Mouse (Mus musculus) 3T3-L1 (cell line): ENCODE measurements around the gene Wscd1.
"Not testable (repeated sequence)": the region's sequence is repeated elsewhere in the genome, so short reads cannot be mapped to it uniquely, and the experiment has no call there.

ENCODE experiments used
- DNase-seq: peaks from one replicate; pipeline ENCODE4 v3.0.0-alpha.2; 2015; ENCODE audit warnings: low read depth, low spot score

Wscd1 gene

GRCm38 (mm10) chr11:71769744-71770143 is 20.0 kb downstream of the Wscd1 start:
- DNase-seq, result no peak

GRCm38 (mm10) chr11:71770479-71770878 is 20.8 kb downstream of the Wscd1 start:
- DNase-seq, result no peak

DNA sequence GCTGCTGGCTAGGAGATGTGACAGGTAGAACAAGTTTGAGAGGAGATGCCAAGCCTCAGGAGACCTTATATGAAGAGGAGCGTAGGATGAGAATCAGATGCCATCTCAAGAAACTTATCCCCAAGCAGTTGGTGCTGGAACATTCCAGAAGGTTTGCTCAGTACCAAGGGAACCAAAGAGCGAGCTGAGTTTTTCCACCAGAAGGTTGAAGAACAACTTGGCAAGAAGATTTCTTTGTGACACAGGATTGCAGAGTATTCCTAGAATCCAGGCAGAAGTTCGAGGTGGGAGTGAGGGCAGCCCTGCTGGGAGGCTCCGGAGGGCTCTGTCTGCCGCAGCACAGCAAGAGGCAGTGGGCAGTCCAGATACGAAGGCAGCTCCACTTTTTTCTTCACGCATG is 21.4 kb downstream of the Wscd1 start:
- no peak for DNase-seq

DNA sequence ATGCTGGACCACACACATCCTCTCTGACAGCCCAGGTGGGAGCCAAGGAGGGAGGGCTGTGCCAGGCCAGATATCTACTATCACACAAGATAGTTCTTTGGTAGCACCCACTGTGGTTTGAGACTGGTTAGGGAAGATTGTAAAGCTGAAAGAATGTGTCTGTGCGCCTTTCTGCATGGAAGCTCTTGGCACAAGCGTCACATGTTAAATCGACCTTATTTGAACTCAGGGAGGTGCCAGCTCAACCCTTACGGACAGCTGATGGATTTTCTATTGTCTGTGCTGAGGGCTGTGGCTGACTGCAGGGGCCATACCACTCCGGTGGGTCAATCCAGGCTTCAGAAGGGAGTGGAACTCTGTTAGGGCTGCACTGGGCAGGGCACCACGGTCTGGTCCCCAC is 22.3 kb downstream of the Wscd1 start:
- DNase-seq, result no peak

GRCm38 (mm10) chr11:71772802-71773201 is 23.1 kb downstream of the Wscd1 start:
- no peak for DNase-seq

DNA sequence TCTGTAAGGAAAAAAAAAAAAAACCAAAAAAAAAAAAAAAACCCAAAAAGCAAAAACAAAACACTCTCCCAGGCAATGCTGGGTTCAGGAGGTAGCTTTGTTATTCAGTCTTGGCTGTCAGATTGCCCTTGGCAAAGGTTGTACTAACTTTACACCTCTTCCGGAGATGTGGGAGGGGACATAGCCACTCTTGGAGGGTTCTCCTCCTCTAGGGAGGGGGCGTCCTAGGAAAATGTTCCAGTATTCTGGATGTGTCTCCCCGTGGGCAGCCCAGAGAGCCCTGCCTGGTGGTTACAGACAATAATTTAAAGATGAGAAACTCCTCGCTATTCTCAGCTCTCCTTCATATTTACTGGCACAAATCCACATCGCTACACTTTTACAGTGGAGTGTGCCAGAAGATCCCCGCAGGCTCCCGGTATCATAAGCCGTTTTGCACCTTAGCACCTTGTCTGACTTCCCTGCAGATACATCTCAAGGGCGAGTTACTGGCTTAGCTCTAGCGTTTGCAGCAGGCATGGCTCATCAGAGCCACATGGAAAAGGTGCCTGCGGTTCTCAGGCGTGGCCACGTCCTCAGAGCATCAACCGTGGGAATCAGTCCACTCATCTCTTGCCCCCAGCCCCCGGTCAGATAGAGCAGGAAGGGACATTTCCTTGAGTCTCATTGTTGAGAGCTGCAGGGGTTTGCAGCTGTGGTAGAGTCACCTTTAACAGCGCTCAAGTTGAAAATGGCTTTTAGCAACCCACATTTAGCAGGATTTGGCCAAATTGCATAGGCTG is 24.5 kb downstream of the Wscd1 start:
- no peak for DNase-seq

DNA sequence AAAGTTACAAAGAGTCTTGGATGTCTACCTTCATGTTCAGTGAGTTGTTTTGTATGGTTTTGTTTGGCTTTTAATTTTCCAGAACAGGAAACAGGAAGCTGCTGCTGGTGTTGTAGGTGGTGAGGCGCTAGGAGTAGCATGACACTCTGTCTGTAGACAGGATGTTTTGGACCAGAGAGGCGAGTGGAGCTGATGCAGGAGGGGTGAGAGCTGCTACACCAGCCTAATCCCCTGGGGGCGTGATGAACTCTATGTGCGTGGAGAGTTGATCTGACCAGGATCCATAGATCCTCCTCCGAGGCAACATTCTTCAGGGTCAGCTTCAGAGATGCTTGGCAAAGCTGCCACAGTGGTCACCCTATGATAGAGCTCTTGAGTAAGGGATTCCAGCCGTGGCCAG is 25.3 kb downstream of the Wscd1 start:
- DNase-seq, result no peak

DNA sequence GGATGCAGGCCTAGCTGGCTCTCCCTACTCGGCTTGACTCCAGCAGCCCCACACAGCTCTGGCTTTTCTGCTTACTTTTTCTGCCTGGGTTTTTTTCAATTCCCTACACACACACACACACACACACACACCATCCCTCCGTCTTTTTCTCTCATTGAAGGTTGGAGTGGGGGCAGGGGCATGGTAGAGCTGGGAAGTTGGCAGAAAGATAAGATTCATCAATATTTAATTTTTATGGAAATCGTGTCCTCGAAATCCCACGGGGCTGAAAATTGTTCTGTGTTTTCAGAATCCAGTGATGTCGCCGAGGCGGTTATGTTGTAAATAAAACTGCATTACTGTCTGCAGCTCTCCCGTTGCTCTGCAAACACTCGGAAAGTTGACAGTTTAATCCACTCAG is 29.9 kb downstream of the Wscd1 start:
- DNase-seq, result no peak

- DNase-seq, result no peak
These were observed 32.1 kb downstream of the Wscd1 start for GRCm38 (mm10) chr11:71781737-71782354.

DNA sequence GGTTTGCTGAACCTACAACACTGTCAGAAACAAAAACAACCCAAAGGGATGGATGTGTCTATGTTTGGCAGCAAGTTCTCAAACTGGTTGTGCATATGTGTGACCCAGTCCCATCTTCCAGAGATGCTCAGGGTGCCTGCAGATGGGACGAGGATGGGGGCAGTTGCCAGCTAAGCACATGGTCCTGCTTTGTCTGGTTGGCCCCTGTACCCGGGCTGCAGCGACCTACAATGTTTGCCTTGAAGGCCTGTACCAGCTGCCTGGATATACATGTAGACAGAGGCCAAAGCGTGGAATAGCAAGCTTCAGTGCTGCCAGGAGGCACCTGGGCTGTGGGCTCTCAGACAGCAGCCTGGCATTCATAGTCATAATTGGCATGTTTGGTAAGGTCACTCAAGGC is 35.8 kb downstream of the Wscd1 start:
- no peak for DNase-seq

- DNase-seq, result no peak
These were observed 38.5 kb downstream of the Wscd1 start for GRCm38 (mm10) chr11:71788209-71788608.

- DNase-seq, result no peak
These were observed 40.5 kb downstream of the Wscd1 start for GRCm38 (mm10) chr11:71790227-71790626.

GRCm38 (mm10) chr11:71799206-71799605 is 49.5 kb downstream of the Wscd1 start:
- DNase-seq, result no peak

- no peak for DNase-seq
These were observed 58.8 kb downstream of the Wscd1 start for GRCm38 (mm10) chr11:71808521-71808920.

- no peak for DNase-seq
These were observed 62.1 kb downstream of the Wscd1 start for GRCm38 (mm10) chr11:71811828-71812227.

DNA sequence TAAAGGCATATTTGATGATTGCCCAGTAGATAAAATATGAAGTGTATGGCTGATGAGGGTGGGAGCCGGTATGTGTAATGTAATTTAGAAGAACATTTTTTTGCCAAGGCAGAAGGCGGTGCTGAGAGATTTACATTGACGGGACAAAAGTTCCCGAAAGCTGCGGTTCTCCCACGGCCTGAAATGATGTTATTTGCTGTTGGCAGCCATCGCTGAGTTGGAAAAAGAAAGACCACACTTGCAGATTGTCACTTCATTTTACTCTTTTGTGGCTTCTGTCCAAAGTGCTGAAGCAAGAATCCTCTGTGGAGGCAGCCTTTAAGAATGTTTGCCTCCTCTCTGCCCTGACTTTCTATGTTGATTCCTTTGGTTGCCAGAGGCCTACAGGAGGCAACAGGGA is 63.2 kb downstream of the Wscd1 start:
- DNase-seq, result no peak

DNA sequence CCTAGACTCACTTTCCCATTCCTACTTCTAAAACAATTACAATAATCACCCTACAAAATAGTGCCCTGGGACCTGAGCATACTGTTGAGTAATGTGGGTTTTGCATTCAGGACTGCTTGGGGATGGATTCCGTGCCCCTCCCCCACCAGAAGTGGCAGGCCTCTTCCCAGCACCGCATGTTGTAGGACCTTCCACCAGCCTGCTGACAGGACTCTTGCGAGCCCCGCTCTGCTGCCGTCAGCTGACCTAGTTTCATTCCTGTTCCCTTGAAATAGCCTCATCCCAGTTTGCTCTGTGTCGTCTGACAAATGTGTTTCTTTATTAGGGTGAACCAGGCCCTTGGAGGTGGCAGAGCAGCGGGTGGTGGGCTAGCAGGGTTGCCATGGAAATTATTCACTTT is 64.8 kb downstream of the Wscd1 start:
- DNase-seq, result no peak

- DNase-seq, result no peak
These were observed 65.6 kb downstream of the Wscd1 start for GRCm38 (mm10) chr11:71815326-71815725.

DNA sequence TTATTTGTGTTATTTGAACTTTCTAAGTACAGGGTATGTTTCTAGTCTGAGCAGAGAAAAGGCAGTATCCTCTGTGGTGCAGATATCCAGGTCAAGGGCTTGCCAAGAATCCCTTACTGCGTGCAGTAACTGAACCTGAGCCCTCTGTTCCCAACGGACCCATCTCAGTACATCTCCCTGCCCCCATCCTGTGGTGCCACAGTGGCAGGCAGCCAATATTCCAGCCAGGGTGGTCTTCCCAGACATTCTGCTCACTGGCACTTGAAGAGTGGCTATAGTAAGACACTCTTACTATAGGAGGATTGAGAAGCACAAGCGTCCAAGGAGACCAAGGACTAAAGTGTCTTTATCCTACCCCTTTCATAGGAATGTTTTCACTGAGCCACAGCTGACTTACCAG is 67.2 kb downstream of the Wscd1 start:
- no peak for DNase-seq

GRCm38 (mm10) chr11:71817341-71817740 is 67.6 kb downstream of the Wscd1 start:
- DNase-seq, result no peak

DNA sequence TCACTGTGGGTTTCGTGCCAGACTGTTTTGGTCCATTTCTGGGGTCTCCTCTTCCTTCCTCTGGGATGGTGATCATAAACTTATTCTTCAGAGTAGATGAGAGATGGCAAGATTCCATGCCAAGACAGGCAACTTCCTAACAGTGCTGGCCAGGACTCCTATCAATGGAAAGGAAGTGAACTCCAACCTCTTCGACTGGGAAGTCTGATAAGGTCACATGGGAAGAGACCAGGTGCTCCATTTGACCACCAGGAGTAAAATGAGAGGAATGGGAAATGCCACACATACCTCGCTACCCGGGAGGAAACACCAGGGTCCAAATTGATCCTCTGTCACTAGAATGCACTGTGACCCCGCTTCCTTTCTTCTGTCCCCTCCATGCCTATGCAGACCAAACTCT is 68.4 kb downstream of the Wscd1 start:
- DNase-seq, result no peak

DNA sequence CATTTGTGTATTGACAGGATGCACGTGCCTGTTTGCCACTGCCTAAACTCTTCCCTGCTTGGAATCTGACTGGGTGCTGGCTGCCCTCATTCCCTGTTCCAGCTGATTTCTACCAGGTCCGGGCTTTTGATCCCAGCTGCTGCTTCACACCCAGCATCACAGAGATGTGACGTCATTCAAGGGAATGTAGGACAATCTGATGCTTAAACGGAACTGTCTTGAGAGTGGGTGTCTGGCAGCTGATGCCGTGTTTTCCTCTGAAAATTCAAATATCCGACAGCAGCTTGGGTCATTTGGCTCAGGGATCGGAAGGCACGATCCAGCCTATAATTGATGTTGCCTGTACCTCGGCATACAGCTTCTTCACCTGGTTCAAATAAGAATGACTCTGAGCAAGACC is 70.2 kb downstream of the Wscd1 start:
- no peak for DNase-seq

DNA sequence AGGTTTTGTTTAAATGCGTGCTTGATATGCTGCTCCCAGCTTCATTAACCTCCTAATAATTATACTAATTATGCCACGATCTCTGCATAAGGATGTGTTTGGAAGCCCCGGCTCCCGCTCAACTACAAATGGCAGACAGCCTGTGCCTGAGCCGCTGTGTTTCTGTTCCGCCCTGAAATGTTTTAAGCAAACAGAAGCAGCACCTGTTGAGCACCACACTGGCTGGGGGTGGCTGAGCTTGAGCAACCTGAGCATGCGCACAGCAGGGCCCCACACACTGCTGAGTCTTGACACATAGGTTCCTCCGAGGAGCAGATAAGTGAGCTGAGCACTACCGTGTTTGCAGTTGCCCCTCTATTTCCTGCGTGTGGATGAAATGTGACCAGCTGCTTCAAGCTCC is 71.1 kb downstream of the Wscd1 start:
- DNase-seq, result no peak

- DNase-seq, result not testable (repeated sequence)
These were observed 71.8 kb downstream of the Wscd1 start for GRCm38 (mm10) chr11:71821526-71821925.
